Mouse (Mus musculus) hindbrain, embryonic 14.5 days (tissue): ENCODE measurements around the gene Emd. TPM values are rescaled to one million over a fixed set of nuclear protein-coding genes. Genes with fewer than 3 reads are reported as not detected.

Source experiments
- ATAC-seq: fragments of 200-750 bp; cut with Nextera tagmentation; 2 replicates; pipeline ENCODE4 v1.8.0; 2017; ENCODE audit warnings: moderate number of reproducible peaks, mild to moderate bottlenecking, moderate TSS enrichment, moderate library complexity; ENCODE audit not compliant: low FRiP score
- DNase-seq: peaks from one replicate; pipeline ENCODE4 v3.0.0-alpha.2; 2015; ENCODE audit warnings: low spot score
- H3K27ac ChIP-seq: fragments of 300-500 bp; sonication (generic); 2 replicates; pipeline ENCODE4 v1.5.1; 2014; ENCODE audit warnings: mild to moderate bottlenecking, moderate library complexity
- H3K27me3 ChIP-seq: fragments of 300-500 bp; sonication (generic); 2 replicates; pipeline ENCODE4 v1.6.1; 2014; ENCODE audit warnings: mild to moderate bottlenecking, low read length, mixed read lengths; ENCODE audit not compliant: control insufficient read depth, insufficient read depth
- H3K36me3 ChIP-seq: fragments of 300-500 bp; sonication (generic); replicated peaks from 2 replicates; pipeline ENCODE4 v1.6.1; 2014; ENCODE audit not compliant: control insufficient read depth, insufficient read depth
- H3K4me1 ChIP-seq: fragments of 300-500 bp; sonication (generic); replicated peaks from 2 replicates; pipeline ENCODE4 v1.6.1; 2014; ENCODE audit warnings: antibody characterized with exemption, low read length, mixed read lengths; ENCODE audit not compliant: control insufficient read depth, insufficient read depth
- H3K4me2 ChIP-seq: fragments of 300-500 bp; sonication (generic); replicated peaks from 2 replicates; pipeline ENCODE4 v1.6.1; 2014; ENCODE audit warnings: mild to moderate bottlenecking, moderate library complexity
- H3K4me3 ChIP-seq: fragments of 300-500 bp; sonication (generic); replicated peaks from 2 replicates; pipeline ENCODE4 v1.5.1; 2014; ENCODE audit warnings: mild to moderate bottlenecking, low read length
- H3K9ac ChIP-seq: fragments of 300-500 bp; sonication (generic); 2 replicates; pipeline ENCODE4 v1.6.1; 2014
- H3K9me3 ChIP-seq: fragments of 300-500 bp; sonication (generic); 2 replicates; pipeline ENCODE4 v1.6.1; 2016; ENCODE audit warnings: low read length; ENCODE audit not compliant: control insufficient read depth
- WGBS: fragments of 180-500 bp; shearing (Covaris S2); extraction: QIAGEN DNeasy Blood & Tissue Kit; methylation state at CpG from one replicate; pipeline ENCODE4 v1.1.7; 2014; 5-methylcytosine and 5-hydroxymethylcytosine counted together
- polyA plus RNA-seq: library from polyadenylated mRNA; unstranded; fragments of >200 nt; fragmentation: Nextera tagmentation; extraction: Ambion mirVana; gene quantifications from 2 replicates; pipeline ENCODE4 v1.2.1, GENCODE M21; 2014

Emd gene
- polyA plus RNA-seq, 1 experiment from 2014 or later = 17.0 TPM

- H3K4me3 ChIP-seq = peak overlapping the region; percentile 59
- no peaks in the 10 kb centered on the region for H3K9me3 ChIP-seq
- DNase-seq (peak; percentile 80), ATAC-seq (peak; percentile 85)
- H3K36me3 ChIP-seq = no peaks in the 10 kb centered on the region
- WGBS = 20% methylated on average over 39 of the region's 39 CpGs
- peaks cover 6% of the 10 kb centered on the region; the same call in 1 of the 2 replicates for H3K4me1 ChIP-seq
- H3K27ac ChIP-seq = peak overlapping the region; percentile 86
- no peaks in the 10 kb centered on the region for H3K27me3 ChIP-seq
- H3K4me2 ChIP-seq = peak overlapping the region; percentile 65
- H3K9ac ChIP-seq = peak overlapping the region; percentile 76
These were observed 28.1 kb downstream of the Emd start for GRCm38 (mm10) chrX:74282395-74283091.

- Histone ChIP-seq H3K4me3 (peak overlapping the region; percentile 59), H3K27me3 (no peaks in the 10 kb centered on the region), H3K36me3 (no peaks in the 10 kb centered on the region), H3K4me2 (peak overlapping the region; percentile 65), H3K4me1 (peaks cover 6% of the 10 kb centered on the region; the same call in 1 of the 2 replicates), H3K27ac (peak overlapping the region; percentile 86), H3K9me3 (no peaks in the 10 kb centered on the region), H3K9ac (peak overlapping the region; percentile 76)
- WGBS = 42% methylated on average over 5 of the region's 5 CpGs
- ATAC-seq (peak; percentile 42), DNase-seq (no peak)
These were observed 28.6 kb downstream of the Emd start for GRCm38 (mm10) chrX:74283092-74283437.

GRCm38 (mm10) chrX:74293431-74293830 lies 38.9 kb downstream of the Emd start:
- Histone ChIP-seq H3K9ac (no peak overlapping the region), H3K4me2 (no peak overlapping the region), H3K36me3 (peaks cover 6% of the 10 kb centered on the region; the same call in 1 of the 2 replicates), H3K27ac (no peak overlapping the region), H3K4me3 (no peak overlapping the region), H3K4me1 (no peaks in the 10 kb centered on the region), H3K27me3 (no peaks in the 10 kb centered on the region), H3K9me3 (no peaks in the 10 kb centered on the region)
- DNase-seq (no peak), ATAC-seq (no peak)
- 80% methylated on average over 4 of the region's 4 CpGs for WGBS

DNA sequence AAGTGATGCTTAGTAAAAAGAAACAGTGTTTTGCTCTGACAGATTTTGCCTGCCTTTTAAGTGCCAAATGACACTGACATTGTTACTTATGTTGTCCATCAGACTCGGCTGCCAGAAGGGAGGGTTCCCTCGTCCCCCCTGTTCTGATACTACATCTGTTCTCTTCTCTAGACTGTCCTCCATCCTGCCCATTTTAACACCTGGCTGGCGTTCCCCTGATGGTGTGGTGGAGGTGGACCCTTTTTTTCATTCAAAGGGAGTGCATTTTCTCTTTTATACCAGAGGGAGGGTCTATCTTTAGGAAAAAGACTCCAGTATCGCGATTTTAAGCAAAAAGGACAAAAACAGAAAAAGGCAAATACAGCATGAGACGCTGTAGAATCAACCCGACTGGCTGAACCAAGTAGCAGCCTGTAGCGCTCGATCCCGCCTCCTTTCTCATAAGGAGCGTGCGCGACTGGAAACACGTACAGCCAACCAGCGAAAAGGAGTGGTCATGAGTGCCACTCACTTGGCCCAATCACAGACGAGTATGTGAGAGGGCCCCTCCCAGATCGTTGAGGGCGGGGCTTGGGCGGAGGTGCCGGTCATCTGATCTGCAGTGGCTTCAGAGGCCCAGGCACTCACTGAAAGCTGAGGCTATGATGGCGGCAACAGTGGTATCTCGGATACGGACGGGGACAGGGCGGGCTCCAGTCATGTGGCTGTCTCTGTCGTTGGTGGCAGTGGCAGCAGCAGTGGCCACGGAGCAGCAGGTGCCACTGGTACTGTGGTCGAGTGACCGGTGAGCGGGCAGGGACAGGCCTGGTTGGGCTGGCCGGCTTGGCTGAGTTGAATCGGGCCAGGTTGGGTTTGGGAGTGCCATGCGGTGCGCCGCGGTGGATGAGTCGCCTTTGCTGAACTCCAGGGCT lies 42.3 kb downstream of the Emd start, which contains the start of gene Atp6ap1:
Gene Atp6ap1 (plus strand): TSS at position 560 of the 911 bp plus-strand sequence.
- 14% methylated on average over 35 of the region's 37 CpGs for WGBS
- DNase-seq = peak; percentile 88

GRCm38 (mm10) chrX:74298348-74298747 lies 43.9 kb downstream of the Emd start:
- Histone ChIP-seq H3K9me3 (no peaks in the 10 kb centered on the region), H3K36me3 (peaks cover 30% of the 10 kb centered on the region; the same call in 1 of the 2 replicates), H3K4me3 (no peak overlapping the region), H3K27me3 (no peaks in the 10 kb centered on the region), H3K4me2 (no peak overlapping the region; the same call in 1 of the 2 replicates), H3K4me1 (no peaks in the 10 kb centered on the region), H3K27ac (no peak overlapping the region), H3K9ac (no peak overlapping the region)
- 100% methylated on average over 1 of the region's 1 CpGs for WGBS
- DNase-seq (no peak), ATAC-seq (no peak)

More for the DNA sequence above, 42.3 kb downstream of the Emd start, which contains the start of gene Atp6ap1:
- Histone ChIP-seq H3K27ac (peak within 1 kb of the TSS; percentile 87), H3K27me3 (no peaks in the 10 kb centered on the region), H3K4me2 (peak within 1 kb of the TSS; percentile 69), H3K36me3 (peaks cover 19% of the 10 kb centered on the region; the same call in 1 of the 2 replicates), H3K9me3 (no peaks in the 10 kb centered on the region), H3K9ac (peak within 1 kb of the TSS; percentile 82), H3K4me1 (no peaks in the 10 kb centered on the region), H3K4me3 (peak within 1 kb of the TSS; percentile 67)
- ATAC-seq = peak; percentile 99

- H3K4me1 ChIP-seq = peaks cover 6% of the 10 kb centered on the region; the same call in 1 of the 2 replicates
- H3K27me3 ChIP-seq = no peaks in the 10 kb centered on the region
- 90% methylated on average over 3 of the region's 3 CpGs for WGBS
- no peak for ATAC-seq
- no peaks in the 10 kb centered on the region for H3K9me3 ChIP-seq
- H3K27ac ChIP-seq = no peak overlapping the region
- H3K36me3 ChIP-seq = peaks cover 35% of the 10 kb centered on the region; the same call in 1 of the 2 replicates
- no peak for DNase-seq
- H3K4me2 ChIP-seq = no peak overlapping the region
- no peak overlapping the region for H3K9ac ChIP-seq
- H3K4me3 ChIP-seq = no peak overlapping the region
These were observed 45.2 kb downstream of the Emd start for GRCm38 (mm10) chrX:74299721-74300120.

DNA sequence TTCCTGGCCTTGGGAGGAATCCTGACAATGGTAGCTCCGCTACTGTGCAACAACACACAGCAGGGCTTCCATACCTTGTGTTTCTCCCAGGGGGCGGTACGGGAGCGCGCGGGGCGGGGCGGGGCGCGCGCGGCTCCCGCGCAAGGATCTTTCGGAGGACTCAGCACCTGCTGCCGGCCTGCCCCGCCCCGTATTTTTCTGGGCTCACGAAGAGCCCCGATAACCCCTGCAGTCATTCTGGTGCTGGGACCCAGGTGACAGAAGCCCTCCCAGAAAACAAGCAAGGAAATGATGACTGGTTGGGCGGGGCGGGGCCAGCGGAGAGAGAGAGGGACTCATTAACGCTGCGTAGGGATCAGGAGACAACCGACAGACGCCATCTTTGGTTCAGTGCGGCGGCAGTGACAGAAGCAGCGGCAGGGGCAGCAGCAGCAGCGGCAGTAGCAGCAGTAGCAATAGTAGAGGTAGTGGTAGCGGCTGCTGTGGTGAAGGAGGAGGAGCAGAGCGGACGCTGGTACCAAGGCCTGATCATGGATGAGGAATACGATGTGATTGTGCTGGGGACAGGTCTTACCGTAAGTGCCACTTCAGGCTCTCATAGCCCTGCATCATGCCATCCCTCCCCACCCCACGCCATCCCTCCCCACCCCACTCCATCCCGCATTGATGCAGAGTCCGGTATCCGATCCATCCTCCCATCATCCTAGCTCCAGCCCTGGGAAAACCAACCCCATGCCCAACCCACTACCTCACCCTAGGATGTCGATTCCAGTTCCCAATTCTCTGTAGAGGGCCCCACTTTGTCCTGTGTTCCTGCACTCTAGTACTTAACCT lies 50.6 kb downstream of the Emd start, which contains the start of gene Gdi1:
Gene Gdi1 (plus strand): TSS at position 132 of the 834 bp plus-strand sequence.
- ATAC-seq (peak; percentile 84), DNase-seq (peak; percentile 76)
- 12% methylated on average over 36 of the region's 41 CpGs for WGBS
- Histone ChIP-seq H3K4me3 (peak within 1 kb of the TSS; percentile 61), H3K36me3 (peaks cover 65% of the 10 kb centered on the region), H3K4me2 (peak within 1 kb of the TSS; percentile 75), H3K27ac (peak within 1 kb of the TSS; percentile 95), H3K4me1 (peaks cover 20% of the 10 kb centered on the region; the same call in 1 of the 2 replicates), H3K9me3 (no peaks in the 10 kb centered on the region), H3K9ac (peak within 1 kb of the TSS; percentile 80), H3K27me3 (no peaks in the 10 kb centered on the region)
